Mouse (Mus musculus): ENCODE measurements around the gene Tgfb3.

DNA sequence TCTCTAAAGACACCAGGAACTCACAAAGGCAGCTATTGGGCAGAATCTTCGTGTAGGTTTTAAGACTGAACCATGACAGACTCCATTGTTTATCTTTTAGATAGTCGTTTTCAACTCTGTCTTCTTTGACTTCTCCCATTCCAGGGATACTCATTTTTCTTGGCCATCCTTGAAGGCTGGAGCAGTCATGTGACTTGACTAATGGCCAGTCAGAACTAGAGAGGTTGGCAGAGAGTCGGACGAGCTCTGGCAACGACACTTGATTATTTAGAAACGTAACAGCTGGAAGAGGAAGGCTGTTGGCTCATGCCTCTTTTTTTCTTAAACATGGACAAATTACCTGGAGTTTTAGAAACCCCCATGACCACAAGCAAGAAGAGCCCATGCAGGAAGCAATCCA, 19.5 kb downstream of the Tgfb3 start:
- TF ChIP-seq POLR2A (IDR thresholded peaks at IDR 0.05; ENCODE audit: insufficient read depth, low read depth, low read length) (no peak), CTCF (IDR thresholded peaks at IDR 0.05) (no peak), EP300 (IDR thresholded peaks at IDR 0.05; ENCODE audit: insufficient read depth, low read depth, low read length) (no peak)
